Mouse (Mus musculus) forebrain, embryonic 16.5 days (tissue): Measurements from ENCODE around the gene 2610028H24Rik. TPM values are rescaled to one million over a fixed set of nuclear protein-coding genes. Genes with fewer than 3 reads are reported as not detected.

Experiments
- ATAC-seq: fragments of 200-750 bp; cut with Nextera tagmentation; 2 replicates; pipeline ENCODE4 v1.8.0; 2017; ENCODE audit warnings: mild to moderate bottlenecking, moderate library complexity
- H3K27ac ChIP-seq: fragments of 300-500 bp; sonication (generic); 2 replicates; pipeline ENCODE4 v1.5.1; 2014; ENCODE audit warnings: low read length, control low read depth
- H3K27me3 ChIP-seq: fragments of 300-500 bp; sonication (generic); replicated peaks from 2 replicates; pipeline ENCODE4 v1.6.1; 2014; ENCODE audit warnings: low read length; ENCODE audit not compliant: control insufficient read depth, insufficient read depth
- H3K36me3 ChIP-seq: fragments of 300-500 bp; sonication (generic); 2 replicates; pipeline ENCODE4 v1.6.1; 2014; ENCODE audit not compliant: control insufficient read depth, insufficient read depth
- H3K4me1 ChIP-seq: fragments of 300-500 bp; sonication (generic); replicated peaks from 2 replicates; pipeline ENCODE4 v1.6.1; 2014; ENCODE audit warnings: low read length; ENCODE audit not compliant: control insufficient read depth, insufficient read depth
- H3K4me2 ChIP-seq: fragments of 300-500 bp; sonication (generic); 2 replicates; pipeline ENCODE4 v1.6.1; 2014; ENCODE audit warnings: mild to moderate bottlenecking, low read length, control low read depth
- H3K4me3 ChIP-seq: fragments of 300-500 bp; sonication (generic); replicated peaks from 2 replicates; pipeline ENCODE4 v1.5.1; 2014; ENCODE audit warnings: mild to moderate bottlenecking, low read length, control low read depth
- H3K9ac ChIP-seq: fragments of 300-500 bp; sonication (generic); replicated peaks from 2 replicates; pipeline ENCODE4 v1.6.1; 2014; ENCODE audit warnings: low read depth, low read length, control low read depth
- H3K9me3 ChIP-seq: fragments of 300-500 bp; sonication (generic); 2 replicates; pipeline ENCODE4 v1.6.1; 2016; ENCODE audit warnings: low read length; ENCODE audit not compliant: control insufficient read depth
- WGBS: fragments of 180-500 bp; shearing (Covaris S2); extraction: QIAGEN DNeasy Blood & Tissue Kit; methylation state at CpG from one replicate; pipeline ENCODE4 v1.1.7; 2014; 5-methylcytosine and 5-hydroxymethylcytosine counted together
- polyA plus RNA-seq: library from polyadenylated mRNA; unstranded; fragments of >200 nt; fragmentation: Nextera tagmentation; extraction: Ambion mirVana; gene quantifications from 2 replicates; pipeline ENCODE4 v1.2.1, GENCODE M21; 2015

Gene 2610028H24Rik
- polyA plus RNA-seq, 1 experiment from 2014 or later: not detected

- Histone ChIP-seq H3K27me3 (no peaks in the 10 kb centered on the region), H3K27ac (no peak overlapping the region), H3K9me3 (no peaks in the 10 kb centered on the region), H3K9ac (no peak overlapping the region), H3K36me3 (peaks cover 56% of the 10 kb centered on the region), H3K4me3 (no peak overlapping the region), H3K4me2 (no peak overlapping the region), H3K4me1 (no peaks in the 10 kb centered on the region)
- 96% methylated on average over 7 of the region's 7 CpGs for WGBS
- ATAC-seq: no peak
Observed at GRCm38 (mm10) chr10:76505865-76506264, 57.0 kb downstream of the 2610028H24Rik start.

Other genes with a start within 250 kb of the 2610028H24Rik start
- 282 and 309 TPM in 2 replicates for gene Prmt2, start 211.2 kb upstream of the 2610028H24Rik start, polyA plus RNA-seq
- gene S100b, start 195.2 kb upstream of the 2610028H24Rik start, polyA plus RNA-seq: 1.2 TPM in 2 replicates
- gene Dip2a, start 103.8 kb upstream of the 2610028H24Rik start, polyA plus RNA-seq: 15.9 and 19.6 TPM in 2 replicates
- not detected in 2 replicates for gene AC141477.1, start 8.6 kb upstream of the 2610028H24Rik start, polyA plus RNA-seq
- 8.7 and 11.8 TPM in 2 replicates for gene Pcnt, start 6.3 kb upstream of the 2610028H24Rik start, polyA plus RNA-seq
- 69.2 and 70.3 TPM in 2 replicates for gene Mcm3ap, start 19.8 kb downstream of the 2610028H24Rik start, polyA plus RNA-seq
- gene Ybey, start 20.0 kb downstream of the 2610028H24Rik start, polyA plus RNA-seq: 7.1 and 7.2 TPM in 2 replicates
- 44.0 and 52.3 TPM in 2 replicates for gene Lss, start 82.5 kb downstream of the 2610028H24Rik start, polyA plus RNA-seq
- 0.24 TPM in 1 of 2 replicates, not detected in the other for gene Spatc1l, start 113.2 kb downstream of the 2610028H24Rik start, polyA plus RNA-seq
- gene Ftcd, start 126.6 kb downstream of the 2610028H24Rik start, polyA plus RNA-seq: 0.15 TPM in 1 of 2 replicates, not detected in the other
- gene Col6a2, start 174.5 kb downstream of the 2610028H24Rik start, polyA plus RNA-seq: 8.1 and 14.7 TPM in 2 replicates